Mouse (Mus musculus) gastrocnemius, adult 18-20 months (tissue): ENCODE data around the gene Gm20390. TPM values are rescaled to one million over a fixed set of nuclear protein-coding genes. Genes with fewer than 3 reads are reported as not detected.
A peak's percentile ranks its signal among the peaks of the same experiment; 100 is the strongest.
"Not testable (repeated sequence)": the region's sequence is repeated elsewhere in the genome, so short reads cannot be mapped to it uniquely, and the experiment has no call there.

Experiments
- DNase-seq: peaks from one replicate; pipeline ENCODE4 v3.0.0; 2021; ENCODE audit warnings: low spot score
- total RNA-seq, 2 experiments: library from RNA; stranded (reverse); gene quantifications; 2 replicates each; pipeline ENCODE4 v1.2.3; 2021

Gene Gm20390
- total RNA-seq, 2 experiments from 2014 or later, result 10.2 to 16.0 TPM

DNA sequence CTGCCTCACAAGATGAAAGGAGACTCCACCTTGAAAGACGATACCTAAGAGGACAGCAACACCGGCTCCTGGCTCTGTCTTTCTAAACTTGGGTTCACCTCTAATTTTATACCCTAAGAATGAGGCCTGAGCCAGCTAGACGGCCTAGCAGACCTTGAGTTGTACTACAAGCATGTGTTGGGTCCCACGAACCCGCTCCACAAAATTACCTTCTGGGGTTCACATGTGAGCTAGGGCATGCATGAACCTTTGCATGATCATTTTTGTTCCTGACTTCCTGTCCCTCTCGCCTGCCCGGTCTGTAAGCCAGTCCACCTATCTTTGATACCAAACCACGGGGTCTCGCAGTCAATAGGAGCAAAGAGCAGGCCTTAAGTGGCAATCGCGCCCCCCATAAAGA lies 712 bp downstream of the Gm20390 start:
- no peak for DNase-seq

- DNase-seq, result no peak
These were observed 2.7 kb downstream of the Gm20390 start for GRCm38 (mm10) chr11:93965391-93965790.

DNA sequence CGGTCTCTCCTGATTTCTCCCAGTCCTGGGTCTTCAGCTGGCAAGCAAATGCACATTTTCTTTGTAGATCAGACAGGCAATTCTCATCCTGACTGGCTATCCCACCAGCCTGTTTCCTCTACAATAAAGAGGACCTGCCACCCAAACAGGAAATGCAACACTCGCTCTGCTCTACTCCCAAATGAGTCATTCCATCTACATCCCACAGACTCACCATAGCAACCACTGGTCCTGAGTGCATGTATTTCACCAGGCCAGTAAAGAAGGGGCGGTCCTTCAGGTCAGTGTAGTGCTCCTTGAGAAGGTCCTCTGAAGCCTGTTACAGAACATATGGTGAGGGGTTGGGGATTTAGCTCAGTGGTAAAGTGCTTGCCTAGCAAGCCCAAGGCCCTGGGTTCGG lies 5.1 kb downstream of the Gm20390 start:
- DNase-seq, result no peak

- DNase-seq, result no peak
These were observed 6.6 kb downstream of the Gm20390 start for GRCm38 (mm10) chr11:93961482-93961881.

GRCm38 (mm10) chr11:93957746-93958145 lies 10.3 kb downstream of the Gm20390 start:
- DNase-seq, result no peak

DNA sequence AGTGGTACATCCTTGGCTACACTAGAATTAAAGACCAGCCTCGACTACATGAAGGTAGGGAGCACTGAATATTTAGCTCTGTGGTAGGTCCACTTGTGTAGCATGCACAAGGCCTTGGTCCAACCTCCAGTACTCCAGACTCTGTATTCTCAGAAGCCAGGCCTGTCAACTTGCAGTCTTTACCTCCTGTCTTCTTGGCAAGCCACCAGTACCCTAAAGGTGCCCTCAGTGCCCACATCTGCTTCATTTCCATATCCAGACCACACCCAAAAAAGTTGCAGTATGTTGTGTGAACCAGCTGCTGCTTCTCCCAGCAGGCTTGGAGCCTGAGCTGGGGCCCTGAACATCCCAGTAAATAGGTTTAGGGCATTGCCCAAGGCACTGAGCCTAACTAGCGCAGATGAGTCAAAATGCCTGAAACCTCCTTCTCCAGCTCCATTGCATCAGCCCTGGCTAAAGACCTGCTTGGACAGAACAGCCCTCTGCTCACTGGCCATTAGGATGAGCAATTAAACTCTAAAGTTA lies 11.0 kb downstream of the Gm20390 start:
- DNase-seq, result no peak

- no peak for DNase-seq
These were observed 11.9 kb downstream of the Gm20390 start, which contains the start of gene Nme2 for GRCm38 (mm10) chr11:93956159-93956558. Gene Nme2 (minus strand): TSS chr11:93956259.

GRCm38 (mm10) chr11:93955256-93956150 lies 12.6 kb downstream of the Gm20390 start:
- peak; percentile 94 for DNase-seq

- DNase-seq, result no peak
These were observed 13.3 kb downstream of the Gm20390 start for GRCm38 (mm10) chr11:93954738-93955255.

- DNase-seq, result peak; percentile 38
These were observed 15.7 kb downstream of the Gm20390 start for GRCm38 (mm10) chr11:93952376-93952775.

DNA sequence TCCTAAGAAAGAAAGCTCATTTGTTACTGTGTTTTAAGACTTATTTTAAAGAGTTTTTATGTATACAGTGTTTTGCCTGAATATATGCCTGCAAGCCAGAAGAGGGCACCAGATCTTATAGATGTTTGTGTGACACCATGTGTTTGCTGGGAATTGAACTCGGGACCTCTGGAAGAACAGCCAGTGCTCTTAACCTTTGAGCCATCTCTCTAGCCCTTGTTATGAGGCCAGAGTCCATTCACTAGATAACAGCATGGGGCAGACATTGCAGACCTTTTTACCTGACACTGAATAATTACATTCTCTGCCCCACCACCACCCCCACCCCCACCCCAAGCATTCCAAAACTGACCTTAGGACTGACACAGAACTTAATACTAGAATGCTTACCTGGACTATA lies 18.0 kb downstream of the Gm20390 start:
- no peak for DNase-seq

DNA sequence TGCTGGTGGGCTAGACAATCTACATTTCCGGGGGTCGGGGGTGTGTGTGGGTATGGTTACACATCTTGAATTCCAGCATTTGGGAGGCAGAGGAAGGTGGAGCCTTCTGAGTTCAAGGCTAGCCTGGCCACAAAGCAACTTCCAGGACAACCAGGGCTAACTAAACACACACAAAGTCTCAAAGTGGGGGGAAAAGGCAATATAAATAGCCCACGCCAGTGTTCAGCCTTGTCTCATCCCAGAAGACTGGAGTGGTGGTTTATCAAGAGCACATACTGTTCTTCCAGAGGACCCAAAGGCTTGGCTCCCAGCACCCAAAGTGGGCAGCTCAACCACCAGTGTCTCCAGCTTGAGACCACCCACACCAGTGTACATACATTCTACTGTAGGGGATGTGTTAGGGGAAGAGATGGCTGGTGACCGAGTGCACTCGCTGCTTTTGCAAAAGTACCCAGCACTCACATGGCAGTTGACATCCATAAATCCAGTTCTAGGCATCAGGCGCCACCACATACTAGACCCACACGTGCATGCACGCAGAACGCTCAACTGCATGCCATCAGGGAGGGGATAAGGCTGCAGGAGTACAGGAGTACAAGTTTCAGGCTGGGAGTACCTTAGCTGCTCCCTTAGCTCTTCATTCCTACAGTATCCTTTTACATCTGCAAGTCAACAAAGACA lies 19.1 kb downstream of the Gm20390 start:
- DNase-seq, result no peak

GRCm38 (mm10) chr11:93944986-93945385 lies 23.1 kb downstream of the Gm20390 start:
- no peak for DNase-seq

GRCm38 (mm10) chr11:93940906-93941305 lies 27.2 kb downstream of the Gm20390 start:
- DNase-seq, result no peak

DNA sequence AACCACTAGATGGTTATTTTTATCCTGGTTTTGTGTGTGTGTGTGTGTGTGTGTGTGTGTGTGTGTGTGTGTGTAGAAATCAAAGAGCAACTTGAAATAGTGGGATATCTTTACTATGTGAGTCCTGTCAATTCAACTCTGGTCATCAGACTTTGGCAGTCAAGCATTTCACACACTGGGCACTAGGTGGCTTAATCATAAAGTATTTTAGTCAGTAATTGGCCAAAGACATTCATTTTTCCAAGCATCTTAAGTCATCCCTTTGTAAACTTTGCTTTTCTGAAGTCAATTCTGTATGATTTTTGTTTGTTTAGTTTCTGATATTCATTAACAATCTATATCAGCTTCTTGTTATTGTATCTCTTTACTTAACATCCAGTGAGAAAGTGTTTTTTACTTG lies 39.0 kb downstream of the Gm20390 start:
- no peak for DNase-seq

DNA sequence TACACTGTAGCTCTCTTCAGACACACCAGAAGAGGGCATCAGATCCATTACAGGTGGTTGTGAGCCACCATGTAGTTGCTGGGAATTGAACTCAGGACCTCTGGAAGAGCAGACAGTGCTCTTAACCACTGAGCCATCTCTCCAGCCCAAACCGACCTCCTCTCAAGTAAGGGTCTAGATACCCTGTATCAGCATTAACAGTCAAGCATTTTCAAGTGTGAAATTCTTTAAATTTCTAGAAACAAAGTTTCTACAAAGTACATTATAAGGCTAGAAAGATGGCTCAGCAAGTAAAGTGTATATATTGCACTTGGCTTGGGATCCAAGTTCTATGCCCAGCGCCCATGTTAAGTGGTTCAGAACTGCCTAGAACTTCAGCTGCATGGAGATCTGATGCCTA lies 53.1 kb downstream of the Gm20390 start:
- DNase-seq, result not testable (repeated sequence)

DNA sequence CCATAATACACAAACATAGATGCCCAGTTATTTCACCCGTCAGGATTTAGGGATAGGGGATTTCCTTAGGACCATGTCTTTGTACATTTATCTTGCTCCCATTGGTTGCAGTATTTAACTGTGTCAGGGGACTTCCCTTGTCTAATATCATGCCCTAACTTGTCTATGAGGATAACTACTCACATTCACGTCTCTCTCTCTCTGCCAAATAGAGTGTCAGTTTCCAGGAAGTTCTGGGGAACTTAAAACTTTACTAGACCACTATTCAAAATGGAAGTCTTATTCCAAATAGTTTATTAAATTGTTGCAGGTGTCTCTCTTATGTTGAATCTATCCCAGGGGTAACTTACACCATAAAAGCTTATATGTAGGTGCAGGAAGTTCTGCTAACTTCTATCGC lies 56.5 kb downstream of the Gm20390 start:
- DNase-seq, result no peak

DNA sequence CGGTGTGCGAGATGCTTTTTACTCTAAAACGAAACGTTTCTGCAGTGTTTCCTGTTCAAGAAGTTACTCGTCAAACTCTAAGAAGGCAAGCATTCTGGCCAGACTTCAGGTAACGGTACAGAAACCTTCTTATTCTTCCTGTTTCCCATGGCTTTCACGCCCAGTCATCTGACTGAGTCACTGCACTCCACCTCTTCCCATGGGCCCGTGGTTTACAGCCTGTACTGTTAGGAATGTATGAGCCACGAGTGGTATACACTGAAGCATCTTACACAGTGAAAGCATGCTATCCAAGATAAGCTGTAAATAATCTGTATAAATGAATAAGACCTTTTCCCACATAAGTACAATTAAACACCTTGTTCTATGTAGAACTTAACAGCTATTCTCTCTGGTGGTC lies 59.3 kb downstream of the Gm20390 start:
- no peak for DNase-seq

DNA sequence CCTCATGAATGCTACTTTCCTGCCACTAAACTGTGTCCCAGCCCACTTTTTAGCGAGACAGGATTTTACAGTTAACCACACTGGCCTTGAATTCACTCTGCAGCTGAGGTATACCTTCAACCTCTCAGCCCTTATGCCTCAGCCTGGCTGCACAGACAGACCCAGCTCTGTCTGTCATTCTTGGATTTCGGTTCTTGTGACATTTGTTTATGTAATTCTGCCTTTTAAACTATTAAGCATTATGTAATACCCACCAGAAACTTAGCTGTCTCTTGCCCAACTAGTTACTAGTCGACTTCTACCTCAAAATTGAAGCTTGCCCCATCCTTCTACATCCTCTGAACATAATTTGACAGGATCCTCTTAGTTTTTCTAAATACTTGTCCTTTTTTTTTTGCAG lies 60.3 kb downstream of the Gm20390 start:
- DNase-seq, result no peak

- no peak for DNase-seq
These were observed 61.3 kb downstream of the Gm20390 start for GRCm38 (mm10) chr11:93906834-93907233.
